Mouse (Mus musculus) megakaryocyte, embryonic 14.5 days (primary cell): ENCODE results near the gene Sh3rf3.

Experiments
- FLI1 ChIP-seq: IDR thresholded peaks from 2 replicates; pipeline ENCODE4 v1.6.1; 2012; ENCODE audit warnings: low read length, inconsistent platforms, mixed read lengths
- GATA1 ChIP-seq: IDR thresholded peaks from 3 replicates; pipeline ENCODE4 v1.6.1; 2012; ENCODE audit warnings: mixed read lengths, low read length, inconsistent platforms, borderline replicate concordance

DNA sequence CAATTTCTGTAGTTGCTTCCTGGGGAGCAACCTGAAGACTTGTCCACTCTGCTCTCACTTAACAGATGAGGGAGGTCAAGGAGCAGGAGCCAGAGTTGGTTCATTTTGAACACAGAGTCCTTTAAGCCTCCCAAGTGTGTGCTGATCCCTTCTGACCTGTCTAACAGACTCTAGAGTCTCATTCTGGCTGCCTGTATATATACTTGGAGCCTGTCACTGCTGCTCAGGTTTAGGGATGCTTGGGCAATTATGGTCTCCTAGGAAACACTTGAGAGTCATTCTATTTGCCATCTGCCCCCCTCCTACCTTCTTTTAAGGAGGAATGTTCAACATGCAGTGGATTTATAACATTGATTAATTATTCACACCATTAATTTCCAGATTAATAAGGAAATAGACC lies 43.6 kb downstream of the Sh3rf3 start:
- TF ChIP-seq GATA1, result no peak
- no peak for TF ChIP-seq FLI1
